Mouse (Mus musculus): ENCODE measurements around the gene Lrmda.

DNA sequence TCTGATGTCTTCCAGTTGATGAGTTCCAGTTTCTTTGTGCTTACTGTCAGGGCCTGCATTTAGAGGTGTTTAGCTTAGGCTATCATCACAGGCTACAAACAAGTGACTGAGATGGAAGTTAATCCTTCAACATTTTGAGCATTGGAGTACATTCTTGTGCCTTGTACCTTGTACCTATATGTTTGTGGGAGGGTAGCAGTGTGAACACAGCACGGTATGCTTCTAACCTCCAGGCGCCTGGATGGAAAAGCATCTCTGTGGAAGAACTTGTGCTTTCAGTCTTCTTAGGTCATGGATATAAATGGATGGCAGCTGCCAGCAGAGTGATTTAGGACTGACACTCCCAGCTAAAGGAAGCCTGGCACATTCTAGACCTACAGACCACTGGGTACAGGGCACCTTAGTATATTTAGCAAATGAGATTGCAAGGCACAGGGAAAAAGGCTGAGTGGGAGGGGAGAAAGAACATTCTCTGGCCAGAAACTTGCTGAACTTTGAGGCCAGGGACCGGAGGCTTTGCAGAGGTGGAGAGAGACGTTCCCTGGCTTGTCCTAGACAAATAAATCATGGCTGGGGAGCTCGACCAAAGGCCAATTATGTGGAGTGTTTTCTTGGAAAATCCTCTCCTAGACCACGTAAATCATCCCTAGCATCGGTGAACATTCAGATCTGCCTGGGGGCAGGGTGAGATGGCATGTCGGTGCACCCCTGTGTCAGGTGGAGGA, 607.8 kb downstream of the Lrmda start:
- TF ChIP-seq CTCF (IDR thresholded peaks at IDR 0.05; ENCODE audit: extremely low read depth, insufficient read depth, low read length) (no peak), POLR2A (IDR thresholded peaks at IDR 0.05; ENCODE audit: extremely low read depth, insufficient read depth, low read length) (no peak)
